Mouse (Mus musculus) macrophage (primary cell): ENCODE data around the gene Trim52. TPM values are rescaled to one million over a fixed set of nuclear protein-coding genes. Genes with fewer than 3 reads are reported as not detected.

ENCODE experiments used
- H3K27ac ChIP-seq: fragments of 350-480 bp; formaldehyde crosslinking; 2 replicates; pipeline ENCODE4 v1.9.0; 2021
- H3K36me3 ChIP-seq: fragments of 350-480 bp; formaldehyde crosslinking; 2 replicates; pipeline ENCODE4 v1.9.0; 2021; ENCODE audit errors: inconsistent target
- H3K4me3 ChIP-seq: fragments of 350-480 bp; formaldehyde crosslinking; 2 replicates; pipeline ENCODE4 v1.9.0; 2021; ENCODE audit errors: inconsistent target
- H3K79me2 ChIP-seq: fragments of 350-480 bp; formaldehyde crosslinking; 2 replicates; pipeline ENCODE4 v1.9.0; 2021; ENCODE audit errors: inconsistent target
- WGBS: methylation state at CpG from one replicate; pipeline ENCODE4 v1.1.7; 2026; ENCODE audit warnings: inconsistent platforms; ENCODE audit not compliant: missing documents; 5-methylcytosine and 5-hydroxymethylcytosine counted together
- polyA plus RNA-seq: library from polyadenylated mRNA; stranded (reverse); fragments of 250-400 nt; gene quantifications from 3 replicates; pipeline ENCODE4 v1.2.4, GENCODE M21; 2018; ENCODE audit warnings: inconsistent platforms

Gene Trim52
- polyA plus RNA-seq, 1 experiment from 2014 or later: not detected

DNA sequence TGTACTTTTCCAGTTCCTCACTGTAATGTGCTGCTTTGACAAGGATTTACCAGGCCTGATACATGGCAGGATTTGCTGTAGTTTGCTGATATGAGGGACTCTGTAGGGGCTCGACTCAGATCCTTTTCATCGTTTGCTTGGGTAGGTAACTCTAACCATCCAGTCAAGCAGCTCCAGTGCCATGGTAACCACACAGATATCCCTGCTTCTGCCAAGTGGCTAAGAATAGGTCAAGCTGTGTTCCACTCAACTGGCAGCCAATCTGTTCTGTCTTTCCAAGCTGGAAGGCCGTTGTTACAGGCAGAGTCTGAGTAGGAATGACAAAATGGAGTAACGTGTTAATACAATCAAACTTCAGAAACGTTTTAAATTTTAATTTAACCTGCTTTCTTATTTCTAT, 70.9 kb downstream of the Trim52 start:
- H3K79me2 ChIP-seq: no peaks in the 10 kb centered on the region
- 89% methylated on average over 5 of the region's 5 CpGs for WGBS
- no peaks in the 10 kb centered on the region for H3K36me3 ChIP-seq
- no peak overlapping the region for H3K27ac ChIP-seq
- no peak overlapping the region for H3K4me3 ChIP-seq

- Histone ChIP-seq H3K4me3 (no peak overlapping the region), H3K79me2 (no peaks in the 10 kb centered on the region), H3K27ac (no peak overlapping the region), H3K36me3 (no peaks in the 10 kb centered on the region)
- 93% methylated on average over 4 of the region's 4 CpGs for WGBS
Observed at GRCm38 (mm10) chr14:106178245-106178644, 72.2 kb downstream of the Trim52 start.

DNA sequence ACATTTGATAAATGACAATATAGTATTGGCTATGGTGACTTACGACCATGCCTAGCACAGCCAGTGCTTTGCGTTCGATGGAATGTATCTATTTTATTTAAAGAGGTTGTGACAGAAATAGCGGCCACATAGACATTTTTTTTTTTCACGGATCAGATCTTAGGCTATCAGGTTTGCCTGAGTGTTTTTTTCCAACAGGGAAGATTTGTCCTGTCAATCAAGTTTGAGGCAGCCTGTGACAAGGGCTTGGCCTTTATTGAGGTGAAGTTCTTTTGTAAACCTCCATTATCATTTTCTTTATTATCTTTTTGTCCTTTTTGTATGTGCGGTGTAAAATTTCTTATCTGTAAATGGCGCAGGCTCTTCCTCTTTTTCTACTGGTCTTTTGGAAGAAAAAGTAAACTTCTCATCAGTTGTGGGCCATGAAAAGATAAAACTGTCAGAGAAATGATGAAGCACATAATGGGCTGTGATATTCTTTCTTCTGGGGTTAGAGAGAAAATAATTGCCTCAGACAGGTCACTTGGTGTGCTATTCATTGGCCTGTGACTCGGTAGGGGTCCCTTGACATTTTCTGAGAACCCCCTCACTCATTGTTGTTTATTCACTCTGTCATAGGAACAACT, 73.2 kb downstream of the Trim52 start:
- Histone ChIP-seq H3K4me3 (no peak overlapping the region), H3K27ac (no peak overlapping the region), H3K36me3 (no peaks in the 10 kb centered on the region), H3K79me2 (no peaks in the 10 kb centered on the region)
- 91% methylated on average over 8 of the region's 8 CpGs for WGBS

DNA sequence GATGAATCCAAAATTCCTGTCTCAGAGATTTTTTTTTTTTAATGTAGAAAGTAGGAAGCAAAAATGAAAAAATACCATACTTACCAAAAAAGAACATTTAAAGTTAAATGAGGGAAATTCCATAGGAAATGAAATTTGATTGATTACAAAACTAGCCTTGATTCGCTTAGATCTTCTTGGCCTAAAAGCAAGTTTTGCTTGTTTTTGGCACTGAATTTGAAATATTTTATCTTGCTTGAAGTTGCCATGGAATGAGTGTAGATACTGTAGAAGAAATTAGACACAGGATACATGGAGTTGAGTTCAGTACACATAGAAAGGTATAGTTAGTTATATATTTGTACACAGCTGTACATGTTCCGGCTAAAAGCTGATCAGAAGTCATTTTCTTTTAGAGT, 73.7 kb downstream of the Trim52 start:
- 100% methylated on average over 2 of the region's 2 CpGs for WGBS
- Histone ChIP-seq H3K4me3 (no peak overlapping the region), H3K27ac (no peak overlapping the region), H3K36me3 (no peaks in the 10 kb centered on the region), H3K79me2 (no peaks in the 10 kb centered on the region)

DNA sequence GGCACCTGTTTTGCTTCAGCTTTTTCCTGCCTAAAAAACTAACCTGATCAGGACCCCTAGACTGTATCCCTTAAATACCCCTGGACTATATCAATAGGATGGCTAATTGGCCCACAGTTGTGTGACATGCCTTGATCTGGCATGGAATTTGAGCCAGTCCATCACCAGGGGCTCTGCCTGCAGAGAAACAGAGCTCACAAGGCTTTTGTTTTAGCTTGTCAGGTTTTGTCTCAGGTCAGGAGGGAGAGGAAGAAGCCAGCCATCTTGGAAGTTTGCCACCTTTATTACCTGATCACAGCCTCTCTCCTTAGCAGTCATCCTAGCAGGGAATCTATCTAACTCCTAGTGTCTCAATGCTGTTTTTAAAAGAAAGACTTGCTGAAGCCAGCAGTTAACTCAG, 74.6 kb downstream of the Trim52 start:
- Histone ChIP-seq H3K36me3 (no peaks in the 10 kb centered on the region), H3K27ac (no peak overlapping the region), H3K4me3 (no peak overlapping the region), H3K79me2 (no peaks in the 10 kb centered on the region)

DNA sequence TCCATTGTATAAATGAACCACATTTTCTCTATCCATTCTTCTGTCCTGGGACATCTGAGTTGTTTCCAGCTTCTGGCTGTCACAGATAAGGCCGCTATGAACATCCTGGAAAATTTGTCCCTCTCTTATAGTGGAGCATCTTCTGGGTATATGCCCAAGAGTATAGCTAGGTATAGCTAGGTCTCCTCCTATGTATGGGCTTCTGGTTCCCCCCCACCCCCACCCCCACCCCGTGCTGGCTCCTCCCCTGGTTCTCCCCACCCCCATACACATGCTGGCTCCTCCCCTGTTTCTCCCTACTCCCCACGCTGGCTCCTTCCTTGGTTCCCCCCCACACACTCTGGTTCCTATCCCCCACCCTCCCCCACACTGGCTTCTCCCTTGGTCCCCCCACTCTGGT, 78.0 kb downstream of the Trim52 start:
- Histone ChIP-seq H3K4me3 (no peak overlapping the region), H3K79me2 (no peaks in the 10 kb centered on the region), H3K36me3 (no peaks in the 10 kb centered on the region), H3K27ac (no peak overlapping the region)
- 94% methylated on average over 1 of the region's 3 CpGs for WGBS

Other genes with a start within 250 kb of the Trim52 start
- gene Spry2, start 209.4 kb upstream of the Trim52 start, polyA plus RNA-seq: 2.3 to 14.3 TPM (median 3.0 TPM) in 3 replicates